In genomic region chr4:135254770-135255169, GRCm38 (mm10) we compare ENCODE assay signal across 8 mouse cellular contexts. TPM values are rescaled to one million over a fixed set of nuclear protein-coding genes. Genes with fewer than 3 reads are reported as not detected.
DNase-seq lines count a peak whose midpoint lies in the region; ATAC-seq lines count a peak whose summit lies in the region.

No protein-coding gene starts in this region.

- no peak overlapping the region for H3K4me2 ChIP-seq in forebrain, embryonic 11.5 days (ENCODE audit: low read depth, low read length, severe bottlenecking)
- H3K4me2 ChIP-seq in forebrain, embryonic 13.5 days = no peak overlapping the region
- H3K4me2 ChIP-seq in heart, embryonic 14.5 days (ENCODE audit: low read length) = peak overlapping the region; percentile 58
- H3K4me2 ChIP-seq in liver, embryonic 15.5 days = no peak overlapping the region

- intact Hi-C loops in gastrocnemius, postnatal 14 days (cut with DNase I; ENCODE audit: low total_unique reads) = no loop called here

- ATAC-seq in forebrain, embryonic 11.5 days (replicated peaks; ENCODE audit: low FRiP score) = no peak
- ATAC-seq in forebrain, embryonic 13.5 days = no peak
- peak; percentile 79 for ATAC-seq in heart, embryonic 14.5 days (ENCODE audit: insufficient number of reproducible peaks, insufficient read depth, low FRiP score, low read depth)
- 0 out of 2 replicates have a peak, but pooled peaks have one; percentile 26 for ATAC-seq in liver, embryonic 15.5 days (ENCODE audit: insufficient read depth)

- no peak overlapping the region for H3K4me3 ChIP-seq in forebrain, embryonic 11.5 days (ENCODE audit: low read depth, low read length)
- H3K4me3 ChIP-seq in forebrain, embryonic 13.5 days = no peak overlapping the region
- H3K4me3 ChIP-seq in heart, embryonic 14.5 days (ENCODE audit: control insufficient read depth in 1 of 2, insufficient read depth in 1 of 2, low read depth in 1 of 2, low read length in 2 of 2) = no peak overlapping the region
- no peak overlapping the region for H3K4me3 ChIP-seq in liver, embryonic 15.5 days (replicated peaks)

- H3K27me3 ChIP-seq in forebrain, embryonic 11.5 days (ENCODE audit: control insufficient read depth, insufficient read depth, low read length) = no peaks in the 10 kb centered on the region
- H3K27me3 ChIP-seq in forebrain, embryonic 13.5 days = no peaks in the 10 kb centered on the region
- no peaks in the 10 kb centered on the region for H3K27me3 ChIP-seq in heart, embryonic 14.5 days (ENCODE audit: control insufficient read depth, insufficient read depth, low read length)
- H3K27me3 ChIP-seq in liver, embryonic 15.5 days = no peaks in the 10 kb centered on the region

- no peak for DNase-seq in forebrain, embryonic 11.5 days (ENCODE audit: low spot score)
- DNase-seq in Muller cell, postnatal 12 days (ENCODE audit: inconsistent ontology term) = peak; percentile 47
- no peak for DNase-seq in urinary bladder, postnatal 4 days (ENCODE audit: low spot score in 2 of 2)
- DNase-seq in right cerebral cortex, postnatal 25 days = no peak
- no peak for DNase-seq in gastrocnemius, postnatal 14 days

- H3K4me1 ChIP-seq in forebrain, embryonic 11.5 days (replicated peaks; ENCODE audit: control insufficient read depth, insufficient read depth, low read length) = peaks cover 19% of the 10 kb centered on the region
- peaks cover 56% of the 10 kb centered on the region for H3K4me1 ChIP-seq in forebrain, embryonic 13.5 days
- H3K4me1 ChIP-seq in heart, embryonic 14.5 days (ENCODE audit: control insufficient read depth in 2 of 2, insufficient read depth in 2 of 2, low read length in 2 of 2) = peaks cover 43 to 80% of the 10 kb centered on the region in 2 experiments
- peaks cover 50% of the 10 kb centered on the region for H3K4me1 ChIP-seq in liver, embryonic 15.5 days (replicated peaks)

- H3K27ac ChIP-seq in forebrain, embryonic 11.5 days (ENCODE audit: low read depth, low read length) = peak overlapping the region; percentile 59; the same call in 1 of the 2 replicates
- no peak overlapping the region for H3K27ac ChIP-seq in forebrain, embryonic 13.5 days
- peak overlapping the region; percentile 98 to 100 for H3K27ac ChIP-seq in heart, embryonic 14.5 days (replicated peaks in 1 of 2; ENCODE audit: control insufficient read depth in 1 of 2, insufficient read depth in 1 of 2, low read depth in 2 of 2, low read length in 2 of 2)
- H3K27ac ChIP-seq in liver, embryonic 15.5 days (replicated peaks) = peak overlapping the region; percentile 63

- H3K36me3 ChIP-seq in forebrain, embryonic 11.5 days (ENCODE audit: control insufficient read depth, insufficient read depth, low read length) = no peaks in the 10 kb centered on the region
- H3K36me3 ChIP-seq in forebrain, embryonic 13.5 days (ENCODE audit: poor library complexity, severe bottlenecking) = 0 out of 2 replicates have a peak, but pooled peaks cover 7% of the 10 kb centered on the region
- H3K36me3 ChIP-seq in heart, embryonic 14.5 days (ENCODE audit: control insufficient read depth, insufficient read depth, low read length) = peaks cover 4% of the 10 kb centered on the region; the same call in 1 of the 2 replicates
- H3K36me3 ChIP-seq in liver, embryonic 15.5 days (replicated peaks) = peaks cover 28% of the 10 kb centered on the region

- H3K9ac ChIP-seq in forebrain, embryonic 11.5 days (ENCODE audit: low read length) = no peak overlapping the region
- H3K9ac ChIP-seq in forebrain, embryonic 13.5 days = no peak overlapping the region
- peak overlapping the region; percentile 70 for H3K9ac ChIP-seq in heart, embryonic 14.5 days (ENCODE audit: low read length)
- no peak overlapping the region for H3K9ac ChIP-seq in liver, embryonic 15.5 days

- H3K9me3 ChIP-seq in forebrain, embryonic 11.5 days (ENCODE audit: control insufficient read depth, low read length) = no peaks in the 10 kb centered on the region
- H3K9me3 ChIP-seq in forebrain, embryonic 13.5 days (replicated peaks) = no peaks in the 10 kb centered on the region
- H3K9me3 ChIP-seq in heart, embryonic 14.5 days (ENCODE audit: control insufficient read depth, low read length) = no peaks in the 10 kb centered on the region
- no peaks in the 10 kb centered on the region for H3K9me3 ChIP-seq in liver, embryonic 15.5 days (replicated peaks)

- WGBS in forebrain, embryonic 11.5 days = 55% methylated on average over 3 of the region's 3 CpGs
- 34% methylated on average over 3 of the region's 3 CpGs for WGBS in forebrain, embryonic 13.5 days
- 3% methylated on average over 3 of the region's 3 CpGs for WGBS in heart, embryonic 14.5 days
- WGBS in liver, embryonic 15.5 days (ENCODE audit: insufficient replicate concordance) = 30% methylated on average over 3 of the region's 3 CpGs

RNA-seq across cellular contexts. Expression of gene Clic4, which starts 17.8 kb away (rescaled TPM):
- polyA plus RNA-seq in forebrain, embryonic 11.5 days (2014; fragmentation: Nextera tagmentation; extraction: Ambion mirVana) = 194 and 195 TPM in 2 replicates
- 146 and 153 TPM in 2 replicates for polyA plus RNA-seq in forebrain, embryonic 13.5 days (2015; fragmentation: Nextera tagmentation; extraction: Ambion mirVana)
- 181 and 194 TPM in 2 replicates for polyA plus RNA-seq in heart, embryonic 14.5 days (2014; fragmentation: Nextera tagmentation; extraction: Ambion mirVana)
- polyA plus RNA-seq in liver, embryonic 15.5 days (2015; fragmentation: Nextera tagmentation; extraction: Ambion mirVana) = 110 and 120 TPM in 2 replicates
- 10 to 100 TPM; 41.0 to 50.9 TPM for total RNA-seq in gastrocnemius, postnatal 14 days (2021)

Comparison
In these comparisons a context has a peak if more than half of its experiments do, and no peak if none do; other contexts are left out.
1. ATAC-seq: peak in heart, embryonic 14.5 days (single experiment) and liver, embryonic 15.5 days (single experiment); none in forebrain, embryonic 11.5 days (single experiment) and forebrain, embryonic 13.5 days (single experiment).